22 mouse cellular contexts compared by ENCODE assay signal in genomic region chr11:83873509-83873908, GRCm38 (mm10). TPM values are rescaled to one million over a fixed set of nuclear protein-coding genes. Genes with fewer than 3 reads are reported as not detected.
DNase-seq lines count a peak whose midpoint lies in the region; ATAC-seq and TF ChIP-seq lines count a peak whose summit lies in the region.
"Had no signal": no experiment of that assay in that cellular context is flagged by ENCODE, and none has a peak within 500 bp of the region (broad histone marks: within the 10 kb centered on the region; RNA-seq: fewer than 3 reads in every experiment).

No protein-coding gene starts in this region.

- no peaks in the 10 kb centered on the region for H3K9me3 ChIP-seq in intestine, embryonic 16.5 days (ENCODE audit: control insufficient read depth, low read length)
- H3K9me3 ChIP-seq in intestine, embryonic 15.5 days = no peaks in the 10 kb centered on the region
- no peaks in the 10 kb centered on the region for H3K9me3 ChIP-seq in intestine, postnatal 0 days (ENCODE audit: control insufficient read depth)
- H3K9me3 ChIP-seq in forebrain, embryonic 11.5 days (ENCODE audit: control insufficient read depth, low read length) = no peaks in the 10 kb centered on the region
- H3K9me3 ChIP-seq: embryonic facial prominence, embryonic 15.5 days; heart, embryonic 10.5 days; hindbrain, embryonic 13.5 days; limb, embryonic 15.5 days; liver, embryonic 15.5 days; stomach, embryonic 15.5 days had no signal

- CTCF ChIA-PET in Patski (lab: Charles Lee) = interaction anchor here (1.3 to 2.6 kb wide), 5 partner anchors 10 to 62 kb away, joined by 3 to 6 read pairs (median 4); no protein-coding TSS in a partner anchor

- DNase-seq in Patski (ENCODE audit: low read depth, low spot score) = no peak
- DNase-seq in lung, postnatal 10 days = peak; percentile 36
- no peak for DNase-seq in forebrain, embryonic 11.5 days (ENCODE audit: low spot score)
- DNase-seq in urinary bladder, postnatal 14 days (ENCODE audit: low spot score) = no peak
- DNase-seq: cerebellum, adult 18-20 months; cerebellum, postnatal 25 days; heart, postnatal 10 days; midbrain, embryonic 14.5 days; thymus, adult 18-20 months; thymus, postnatal 4 days had no signal

- H3K4me1 ChIP-seq in intestine, embryonic 16.5 days (ENCODE audit: control insufficient read depth, insufficient read depth, low read length) = peaks cover 32% of the 10 kb centered on the region
- H3K4me1 ChIP-seq in intestine, embryonic 15.5 days (replicated peaks) = peaks cover 21% of the 10 kb centered on the region
- H3K4me1 ChIP-seq in intestine, postnatal 0 days (replicated peaks; ENCODE audit: control insufficient read depth, insufficient read depth, low read length) = 0 out of 2 replicates have a peak, but pooled peaks cover 7% of the 10 kb centered on the region
- no peaks in the 10 kb centered on the region for H3K4me1 ChIP-seq in forebrain, embryonic 11.5 days (replicated peaks; ENCODE audit: control insufficient read depth, insufficient read depth, low read length)
- H3K4me1 ChIP-seq: embryonic facial prominence, embryonic 15.5 days; hindbrain, embryonic 13.5 days; limb, embryonic 15.5 days had no signal

- no peak overlapping the region for H3K4me2 ChIP-seq in intestine, embryonic 16.5 days (ENCODE audit: low read depth, low read length)
- no peak overlapping the region for H3K4me2 ChIP-seq in intestine, embryonic 15.5 days (replicated peaks)
- no peak overlapping the region for H3K4me2 ChIP-seq in intestine, postnatal 0 days (replicated peaks; ENCODE audit: low read depth)
- H3K4me2 ChIP-seq in forebrain, embryonic 11.5 days (ENCODE audit: low read depth, low read length, severe bottlenecking) = no peak overlapping the region
- H3K4me2 ChIP-seq: embryonic facial prominence, embryonic 15.5 days; hindbrain, embryonic 13.5 days; limb, embryonic 15.5 days; liver, embryonic 15.5 days; stomach, embryonic 15.5 days had no signal

- 48% methylated on average over 9 of the region's 9 CpGs for WGBS in intestine, embryonic 16.5 days
- 38% methylated on average over 9 of the region's 9 CpGs for WGBS in intestine, embryonic 15.5 days
- WGBS in intestine, postnatal 0 days = 26% methylated on average over 9 of the region's 9 CpGs
- WGBS in forebrain, embryonic 11.5 days = 89% methylated on average over 9 of the region's 9 CpGs

- no peaks in the 10 kb centered on the region for H3K36me3 ChIP-seq in intestine, embryonic 16.5 days (ENCODE audit: control insufficient read depth, insufficient read depth, low read length)
- no peaks in the 10 kb centered on the region for H3K36me3 ChIP-seq in intestine, embryonic 15.5 days
- peaks cover 9% of the 10 kb centered on the region; the same call in 1 of the 2 replicates for H3K36me3 ChIP-seq in intestine, postnatal 0 days (ENCODE audit: control insufficient read depth, insufficient read depth)
- H3K36me3 ChIP-seq in forebrain, embryonic 11.5 days (ENCODE audit: control insufficient read depth, insufficient read depth, low read length) = no peaks in the 10 kb centered on the region
- H3K36me3 ChIP-seq: embryonic facial prominence, embryonic 15.5 days; heart, embryonic 10.5 days; hindbrain, embryonic 13.5 days; limb, embryonic 15.5 days; liver, embryonic 15.5 days; stomach, embryonic 15.5 days had no signal

- no peak for TF ChIP-seq CTCF in Patski (IDR thresholded peaks at IDR 0.05)
- TF ChIP-seq CTCF in intestine, postnatal 0 days (IDR thresholded peaks at IDR 0.05; ENCODE audit: low read depth) = no peak

- no peak overlapping the region for H3K4me3 ChIP-seq in intestine, embryonic 16.5 days (ENCODE audit: low read length)
- no peak overlapping the region for H3K4me3 ChIP-seq in intestine, embryonic 15.5 days (replicated peaks)
- H3K4me3 ChIP-seq in intestine, postnatal 0 days (ENCODE audit: low read depth, low read length) = no peak overlapping the region
- no peak overlapping the region for H3K4me3 ChIP-seq in forebrain, embryonic 11.5 days (ENCODE audit: low read depth, low read length)
- H3K4me3 ChIP-seq: embryonic facial prominence, embryonic 15.5 days; heart, embryonic 10.5 days; hindbrain, embryonic 13.5 days; limb, embryonic 15.5 days; liver, embryonic 15.5 days; myocyte; stomach, embryonic 15.5 days had no signal

- no peak overlapping the region for H3K9ac ChIP-seq in intestine, embryonic 16.5 days (ENCODE audit: low read depth, low read length)
- no peak overlapping the region for H3K9ac ChIP-seq in intestine, embryonic 15.5 days
- H3K9ac ChIP-seq in intestine, postnatal 0 days (ENCODE audit: low read depth, low read length) = no peak overlapping the region
- H3K9ac ChIP-seq in forebrain, embryonic 11.5 days (ENCODE audit: low read length) = no peak overlapping the region
- H3K9ac ChIP-seq: embryonic facial prominence, embryonic 15.5 days; hindbrain, embryonic 13.5 days; limb, embryonic 15.5 days; liver, embryonic 15.5 days; stomach, embryonic 15.5 days had no signal

- no peaks in the 10 kb centered on the region for H3K27me3 ChIP-seq in intestine, embryonic 16.5 days (replicated peaks; ENCODE audit: control insufficient read depth, insufficient read depth, low read length)
- H3K27me3 ChIP-seq in intestine, embryonic 15.5 days (replicated peaks) = no peaks in the 10 kb centered on the region
- H3K27me3 ChIP-seq in Patski = no peaks in the 10 kb centered on the region
- H3K27me3 ChIP-seq in intestine, postnatal 0 days (replicated peaks; ENCODE audit: control insufficient read depth, insufficient read depth, low read length) = no peaks in the 10 kb centered on the region
- no peaks in the 10 kb centered on the region for H3K27me3 ChIP-seq in forebrain, embryonic 11.5 days (ENCODE audit: control insufficient read depth, insufficient read depth, low read length)
- H3K27me3 ChIP-seq: CH12.LX; embryonic facial prominence, embryonic 15.5 days; limb, embryonic 15.5 days; liver, embryonic 15.5 days; stomach, embryonic 15.5 days had no signal

- peak overlapping the region; percentile 13; the same call in 1 of the 2 replicates for H3K27ac ChIP-seq in intestine, embryonic 16.5 days (ENCODE audit: low read length)
- H3K27ac ChIP-seq in intestine, embryonic 15.5 days = no peak overlapping the region
- H3K27ac ChIP-seq in intestine, postnatal 0 days (ENCODE audit: low read depth, low read length) = no peak overlapping the region
- H3K27ac ChIP-seq in forebrain, embryonic 11.5 days (ENCODE audit: low read depth, low read length) = no peak overlapping the region
- H3K27ac ChIP-seq: embryonic facial prominence, embryonic 15.5 days; heart, embryonic 10.5 days; hindbrain, embryonic 13.5 days; limb, embryonic 15.5 days; liver, embryonic 15.5 days; stomach, embryonic 15.5 days had no signal

- POLR2A ChIA-PET in Patski (lab: Charles Lee) = interaction anchor here (0.8 to 2.1 kb wide), 3 partner anchors 9 to 22 kb away, joined by 3 to 7 read pairs (median 5); no protein-coding TSS in a partner anchor

- in situ Hi-C loops in Patski (cut with MboI; ENCODE audit: low pct_unique_long_range_greater_than_20kb) = no loop called here

- no peak for ATAC-seq in intestine, embryonic 16.5 days
- ATAC-seq in intestine, embryonic 15.5 days = no peak
- peak; percentile 20 for ATAC-seq in Patski
- ATAC-seq in intestine, postnatal 0 days = peak; percentile 76
- ATAC-seq in forebrain, embryonic 11.5 days (replicated peaks; ENCODE audit: low FRiP score) = no peak
- ATAC-seq: inflammation-experienced regulatory T-cells, adult 6 months had no signal

RNA-seq across cellular contexts. Expression of gene Hnf1b, which starts 23.6 kb away (rescaled TPM):
- 9.0 and 9.8 TPM in 2 replicates for polyA plus RNA-seq in intestine, embryonic 16.5 days (2015; fragmentation: Nextera tagmentation; extraction: Ambion mirVana)
- polyA plus RNA-seq in intestine, embryonic 15.5 days (2015; fragmentation: Nextera tagmentation; extraction: Ambion mirVana) = 9.3 and 11.2 TPM in 2 replicates
- polyA plus RNA-seq in Patski (2021) = 167 TPM
- 12.0 and 13.2 TPM in 2 replicates for polyA plus RNA-seq in intestine, postnatal 0 days (2015; fragmentation: Nextera tagmentation; extraction: Ambion mirVana)
- not detected in 2 replicates for polyA plus RNA-seq in forebrain, embryonic 11.5 days (2014; fragmentation: Nextera tagmentation; extraction: Ambion mirVana)
- polyA plus RNA-seq: embryonic facial prominence, embryonic 15.5 days; inflammation-experienced regulatory T-cells, adult 6 months; myocyte had no signal

Comparison
In these comparisons a context has a peak if more than half of its experiments do, and no peak if none do; other contexts are left out.
1. ATAC-seq: peak in Patski (single experiment) and intestine, postnatal 0 days (single experiment); none in intestine, embryonic 16.5 days (single experiment), intestine, embryonic 15.5 days (single experiment) and forebrain, embryonic 11.5 days (single experiment).
2. RNA of gene Hnf1b, which starts 23.6 kb away (polyA plus RNA-seq): 167 TPM in Patski (single experiment); 12.0 to 13.2 TPM in intestine, postnatal 0 days, 9.3 to 11.2 TPM in intestine, embryonic 15.5 days, 9.0 to 9.8 TPM in intestine, embryonic 16.5 days and not detected in forebrain, embryonic 11.5 days; every median in the first group is over 10 times any median in the second.